In the genomic region with DNA sequence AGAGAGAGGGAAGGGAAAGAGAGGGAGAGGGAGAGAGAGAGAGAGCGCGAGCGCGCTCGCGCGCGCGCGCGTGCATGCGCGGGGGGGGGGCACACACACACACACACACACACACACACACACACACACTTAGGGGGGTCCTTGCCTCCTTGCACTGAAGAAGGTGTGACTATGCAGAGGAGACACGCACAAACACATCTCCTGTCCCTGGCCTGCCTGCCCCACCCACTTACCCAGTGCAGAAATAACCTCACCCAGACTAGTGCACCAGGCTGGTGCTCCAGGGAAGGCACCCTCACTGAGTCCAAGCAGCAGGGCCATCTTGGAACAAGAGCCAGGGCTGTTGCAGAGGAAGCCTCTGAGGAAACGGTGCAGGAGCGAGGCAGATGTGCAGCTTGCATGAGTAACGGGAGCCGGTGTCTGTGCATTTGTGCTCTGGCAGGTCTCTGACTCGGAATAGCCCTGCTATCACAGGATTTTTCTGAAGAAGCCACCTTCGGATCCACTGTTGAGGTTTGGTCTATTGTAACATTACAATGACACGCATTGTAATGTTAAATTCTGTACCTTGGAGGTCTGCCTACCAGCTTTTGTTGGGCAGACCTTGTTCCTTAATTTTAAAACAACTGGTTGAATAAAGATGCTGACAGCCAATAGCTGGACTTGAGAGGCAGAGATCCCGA, we compare ENCODE assay signal across 24 mouse cellular contexts. TPM values are rescaled to one million over a fixed set of nuclear protein-coding genes. Genes with fewer than 3 reads are reported as not detected.
DNase-seq lines count a peak whose midpoint lies in the region; ATAC-seq and TF ChIP-seq lines count a peak whose summit lies in the region.
"Had no signal": no experiment of that assay in that cellular context is flagged by ENCODE, and none has a peak within 500 bp of the region (broad histone marks: within the 10 kb centered on the region; RNA-seq: fewer than 3 reads in every experiment).

No protein-coding gene starts in this region.

- H3K27me3 ChIP-seq in embryonic facial prominence, embryonic 12.5 days = no peaks in the 10 kb centered on the region
- 0 out of 2 replicates have a peak, but pooled peaks cover 13% of the 10 kb centered on the region for H3K27me3 ChIP-seq in embryonic facial prominence, embryonic 10.5 days (replicated peaks; ENCODE audit: low read depth, poor library complexity, severe bottlenecking)
- H3K27me3 ChIP-seq in hindbrain, embryonic 13.5 days = 0 out of 2 replicates have a peak, but pooled peaks cover 4% of the 10 kb centered on the region
- H3K27me3 ChIP-seq in hindbrain, embryonic 12.5 days = 0 out of 2 replicates have a peak, but pooled peaks cover 1% of the 10 kb centered on the region
- H3K27me3 ChIP-seq in hindbrain, postnatal 0 days (ENCODE audit: insufficient read depth, low read length) = no peaks in the 10 kb centered on the region
- no peaks in the 10 kb centered on the region for H3K27me3 ChIP-seq in intestine, postnatal 0 days (replicated peaks; ENCODE audit: control insufficient read depth, insufficient read depth, low read length)
- H3K27me3 ChIP-seq: forebrain, embryonic 15.5 days; heart, embryonic 15.5 days had no signal

- no peak overlapping the region for H3K4me3 ChIP-seq in embryonic facial prominence, embryonic 12.5 days
- no peak overlapping the region for H3K4me3 ChIP-seq in embryonic facial prominence, embryonic 10.5 days
- no peak overlapping the region for H3K4me3 ChIP-seq in hindbrain, embryonic 13.5 days
- no peak overlapping the region for H3K4me3 ChIP-seq in hindbrain, embryonic 12.5 days
- H3K4me3 ChIP-seq in hindbrain, postnatal 0 days (ENCODE audit: low read length) = no peak overlapping the region
- H3K4me3 ChIP-seq in intestine, postnatal 0 days (ENCODE audit: low read depth, low read length) = no peak overlapping the region
- H3K4me3 ChIP-seq: forebrain, embryonic 15.5 days; heart, embryonic 15.5 days had no signal

- 0 out of 2 replicates have a peak overlapping the region, but pooled peaks have one; percentile 19 for H3K9ac ChIP-seq in embryonic facial prominence, embryonic 12.5 days
- H3K9ac ChIP-seq in hindbrain, embryonic 13.5 days = peak overlapping the region; percentile 40; the same call in 1 of the 2 replicates
- no peak overlapping the region for H3K9ac ChIP-seq in hindbrain, embryonic 12.5 days
- H3K9ac ChIP-seq in hindbrain, postnatal 0 days (replicated peaks; ENCODE audit: low read length) = no peak overlapping the region
- no peak overlapping the region for H3K9ac ChIP-seq in intestine, postnatal 0 days (ENCODE audit: low read depth, low read length)
- H3K9ac ChIP-seq: forebrain, embryonic 15.5 days; heart, embryonic 15.5 days; liver, embryonic 14.5 days had no signal

- H3K27ac ChIP-seq in embryonic facial prominence, embryonic 12.5 days = 0 out of 2 replicates have a peak overlapping the region, but pooled peaks have one; percentile 11
- no peak overlapping the region for H3K27ac ChIP-seq in embryonic facial prominence, embryonic 10.5 days (replicated peaks)
- H3K27ac ChIP-seq in hindbrain, embryonic 13.5 days = no peak overlapping the region
- no peak overlapping the region for H3K27ac ChIP-seq in hindbrain, embryonic 12.5 days
- no peak overlapping the region for H3K27ac ChIP-seq in hindbrain, postnatal 0 days
- H3K27ac ChIP-seq in intestine, postnatal 0 days (ENCODE audit: low read depth, low read length) = no peak overlapping the region
- H3K27ac ChIP-seq: forebrain, embryonic 15.5 days; heart, embryonic 15.5 days; liver, embryonic 14.5 days had no signal

- H3K36me3 ChIP-seq in embryonic facial prominence, embryonic 12.5 days = no peaks in the 10 kb centered on the region
- no peaks in the 10 kb centered on the region for H3K36me3 ChIP-seq in embryonic facial prominence, embryonic 10.5 days (replicated peaks)
- no peaks in the 10 kb centered on the region for H3K36me3 ChIP-seq in hindbrain, embryonic 13.5 days
- no peaks in the 10 kb centered on the region for H3K36me3 ChIP-seq in hindbrain, embryonic 12.5 days
- no peaks in the 10 kb centered on the region for H3K36me3 ChIP-seq in hindbrain, postnatal 0 days (ENCODE audit: insufficient read depth, low read length)
- no peaks in the 10 kb centered on the region for H3K36me3 ChIP-seq in intestine, postnatal 0 days (ENCODE audit: control insufficient read depth, insufficient read depth)
- H3K36me3 ChIP-seq: forebrain, embryonic 15.5 days; heart, embryonic 15.5 days had no signal

- no peaks in the 10 kb centered on the region for H3K4me1 ChIP-seq in embryonic facial prominence, embryonic 12.5 days
- H3K4me1 ChIP-seq in embryonic facial prominence, embryonic 10.5 days = peaks cover 7% of the 10 kb centered on the region; the same call in 1 of the 2 replicates
- H3K4me1 ChIP-seq in hindbrain, embryonic 13.5 days (replicated peaks) = no peaks in the 10 kb centered on the region
- H3K4me1 ChIP-seq in hindbrain, embryonic 12.5 days = 0 out of 2 replicates have a peak, but pooled peaks cover 2% of the 10 kb centered on the region
- no peaks in the 10 kb centered on the region for H3K4me1 ChIP-seq in hindbrain, postnatal 0 days (ENCODE audit: insufficient read depth, low read length)
- H3K4me1 ChIP-seq in intestine, postnatal 0 days (replicated peaks; ENCODE audit: control insufficient read depth, insufficient read depth, low read length) = no peaks in the 10 kb centered on the region
- H3K4me1 ChIP-seq: forebrain, embryonic 15.5 days; heart, embryonic 15.5 days had no signal

- H3K4me2 ChIP-seq in embryonic facial prominence, embryonic 12.5 days (replicated peaks) = 0 out of 2 replicates have a peak overlapping the region, but pooled peaks have one; percentile 7
- peak overlapping the region; percentile 13; the same call in 1 of the 2 replicates for H3K4me2 ChIP-seq in hindbrain, embryonic 13.5 days
- H3K4me2 ChIP-seq in hindbrain, embryonic 12.5 days (replicated peaks) = no peak overlapping the region
- H3K4me2 ChIP-seq in hindbrain, postnatal 0 days (ENCODE audit: low read depth, low read length) = no peak overlapping the region
- H3K4me2 ChIP-seq in intestine, postnatal 0 days (replicated peaks; ENCODE audit: low read depth) = no peak overlapping the region
- H3K4me2 ChIP-seq: forebrain, embryonic 15.5 days; heart, embryonic 15.5 days had no signal

- no peak for ATAC-seq in embryonic facial prominence, embryonic 12.5 days (ENCODE audit: insufficient number of reproducible peaks, insufficient read depth, low FRiP score, low TSS enrichment)
- peak; percentile 71 for ATAC-seq in hindbrain, embryonic 13.5 days (ENCODE audit: low FRiP score)
- no peak for ATAC-seq in hindbrain, embryonic 12.5 days (ENCODE audit: low FRiP score)
- ATAC-seq in hindbrain, postnatal 0 days = peak; percentile 52; the same call in 1 of the 2 replicates
- ATAC-seq in intestine, postnatal 0 days = no peak
- ATAC-seq: forebrain, embryonic 15.5 days had no signal

- no peak for DNase-seq in embryonic facial prominence, embryonic 10.5 days (ENCODE audit: low spot score)
- peak; percentile 94 for DNase-seq in ES-CJ7 (ENCODE audit: low read depth, low spot score)
- DNase-seq in hindbrain, postnatal 0 days (ENCODE audit: low spot score) = no peak
- no peak for DNase-seq in lung, postnatal 4 days
- DNase-seq: adrenal gland, adult 2 months; cerebellum, adult 9-10 months; kidney, adult 18-20 months; kidney, postnatal 10 days; right cerebral cortex, postnatal 14 days; spleen, adult 18-20 months; thymus, postnatal 25 days had no signal

- TF ChIP-seq CTCF in hindbrain, postnatal 0 days (IDR thresholded peaks at IDR 0.05; ENCODE audit: low read depth) = no peak
- no peak for TF ChIP-seq CTCF in intestine, postnatal 0 days (IDR thresholded peaks at IDR 0.05; ENCODE audit: low read depth)

- 45% methylated on average over 13 of the region's 22 CpGs for WGBS in embryonic facial prominence, embryonic 12.5 days
- WGBS in embryonic facial prominence, embryonic 10.5 days = 50% methylated on average over 12 of the region's 22 CpGs
- WGBS in hindbrain, embryonic 13.5 days = 56% methylated on average over 11 of the region's 22 CpGs
- 44% methylated on average over 15 of the region's 22 CpGs for WGBS in hindbrain, embryonic 12.5 days
- WGBS in hindbrain, postnatal 0 days = 40% methylated on average over 21 of the region's 22 CpGs
- WGBS in intestine, postnatal 0 days = 63% methylated on average over 22 of the region's 22 CpGs

- no peaks in the 10 kb centered on the region for H3K9me3 ChIP-seq in embryonic facial prominence, embryonic 12.5 days
- H3K9me3 ChIP-seq in embryonic facial prominence, embryonic 10.5 days = no peaks in the 10 kb centered on the region
- no peaks in the 10 kb centered on the region for H3K9me3 ChIP-seq in hindbrain, embryonic 13.5 days
- no peaks in the 10 kb centered on the region for H3K9me3 ChIP-seq in hindbrain, embryonic 12.5 days (replicated peaks)
- H3K9me3 ChIP-seq in hindbrain, postnatal 0 days (ENCODE audit: low read length) = no peaks in the 10 kb centered on the region
- H3K9me3 ChIP-seq in intestine, postnatal 0 days (ENCODE audit: control insufficient read depth) = no peaks in the 10 kb centered on the region
- H3K9me3 ChIP-seq: forebrain, embryonic 15.5 days; heart, embryonic 15.5 days had no signal

RNA-seq across cellular contexts. Expression of a gene that starts 13.6 kb away (rescaled TPM):
- polyA plus RNA-seq in embryonic facial prominence, embryonic 12.5 days (2016; fragmentation: Nextera tagmentation; extraction: Ambion mirVana) = not detected in 2 replicates
- 0.10 TPM in 1 of 2 replicates, not detected in the other for polyA plus RNA-seq in embryonic facial prominence, embryonic 10.5 days (2016; fragmentation: Nextera tagmentation; extraction: Ambion mirVana)
- polyA plus RNA-seq in hindbrain, embryonic 13.5 days (2015; fragmentation: Nextera tagmentation; extraction: Ambion mirVana) = not detected in 2 replicates
- polyA plus RNA-seq in hindbrain, embryonic 12.5 days (2016; fragmentation: Nextera tagmentation; extraction: Ambion mirVana) = not detected in 2 replicates
- total RNA-seq in hindbrain, postnatal 0 days (2014; rRNA removed) = 0.21 TPM in 1 of 2 replicates, not detected in the other
- polyA plus RNA-seq in hindbrain, postnatal 0 days (2015; fragmentation: Nextera tagmentation; extraction: Ambion mirVana) = 0.14 and 0.42 TPM in 2 replicates
- 7.4 and 24.6 TPM in 2 replicates for polyA plus RNA-seq in intestine, postnatal 0 days (2015; fragmentation: Nextera tagmentation; extraction: Ambion mirVana)
- total RNA-seq: adrenal gland, adult 2 months; common myeloid progenitor, adult 5-6 weeks; gastrocnemius, adult 18-20 months; gastrocnemius, postnatal 4 days; layer of hippocampus, adult 8-10 months; left cerebral cortex, postnatal 25 days had no signal
- polyA plus RNA-seq: forebrain, embryonic 15.5 days; liver, embryonic 14.5 days; neural tube, embryonic 11.5 days had no signal

RNA-seq across cellular contexts. Expression of a gene that starts 18.5 kb away (rescaled TPM):
- polyA plus RNA-seq in embryonic facial prominence, embryonic 12.5 days (2016; fragmentation: Nextera tagmentation; extraction: Ambion mirVana) = 0.87 and 1.2 TPM in 2 replicates
- polyA plus RNA-seq in embryonic facial prominence, embryonic 10.5 days (2016; fragmentation: Nextera tagmentation; extraction: Ambion mirVana) = 0.35 TPM in 1 of 2 replicates, not detected in the other
- polyA plus RNA-seq in hindbrain, embryonic 13.5 days (2015; fragmentation: Nextera tagmentation; extraction: Ambion mirVana) = 0.43 and 0.52 TPM in 2 replicates
- polyA plus RNA-seq in hindbrain, embryonic 12.5 days (2016; fragmentation: Nextera tagmentation; extraction: Ambion mirVana) = 0.63 and 1.2 TPM in 2 replicates
- 2.2 TPM in 1 of 2 replicates, not detected in the other for total RNA-seq in hindbrain, postnatal 0 days (2014; rRNA removed)
- polyA plus RNA-seq in hindbrain, postnatal 0 days (2015; fragmentation: Nextera tagmentation; extraction: Ambion mirVana) = 1.5 and 1.8 TPM in 2 replicates
- 0.33 and 0.64 TPM in 2 replicates for polyA plus RNA-seq in intestine, postnatal 0 days (2015; fragmentation: Nextera tagmentation; extraction: Ambion mirVana)

RNA-seq across cellular contexts. Expression of a gene that starts 18.8 kb away (rescaled TPM):
- 0.27 and 0.31 TPM in 2 replicates for polyA plus RNA-seq in embryonic facial prominence, embryonic 12.5 days (2016; fragmentation: Nextera tagmentation; extraction: Ambion mirVana)
- 0.21 and 0.24 TPM in 2 replicates for polyA plus RNA-seq in embryonic facial prominence, embryonic 10.5 days (2016; fragmentation: Nextera tagmentation; extraction: Ambion mirVana)
- polyA plus RNA-seq in hindbrain, embryonic 13.5 days (2015; fragmentation: Nextera tagmentation; extraction: Ambion mirVana) = 0.52 and 0.71 TPM in 2 replicates
- 0.23 and 0.27 TPM in 2 replicates for polyA plus RNA-seq in hindbrain, embryonic 12.5 days (2016; fragmentation: Nextera tagmentation; extraction: Ambion mirVana)
- 5.5 and 8.3 TPM in 2 replicates for total RNA-seq in hindbrain, postnatal 0 days (2014; rRNA removed)
- 0.79 and 0.85 TPM in 2 replicates for polyA plus RNA-seq in hindbrain, postnatal 0 days (2015; fragmentation: Nextera tagmentation; extraction: Ambion mirVana)
- 0.12 TPM in 1 of 2 replicates, not detected in the other for polyA plus RNA-seq in intestine, postnatal 0 days (2015; fragmentation: Nextera tagmentation; extraction: Ambion mirVana)

RNA-seq across cellular contexts. Expression of a gene that starts 23.8 kb away (rescaled TPM):
- 5.2 and 6.0 TPM in 2 replicates for polyA plus RNA-seq in embryonic facial prominence, embryonic 12.5 days (2016; fragmentation: Nextera tagmentation; extraction: Ambion mirVana)
- polyA plus RNA-seq in embryonic facial prominence, embryonic 10.5 days (2016; fragmentation: Nextera tagmentation; extraction: Ambion mirVana) = 2.3 and 2.9 TPM in 2 replicates
- polyA plus RNA-seq in hindbrain, embryonic 13.5 days (2015; fragmentation: Nextera tagmentation; extraction: Ambion mirVana) = 2.8 and 3.3 TPM in 2 replicates
- 4.9 TPM in 2 replicates for polyA plus RNA-seq in hindbrain, embryonic 12.5 days (2016; fragmentation: Nextera tagmentation; extraction: Ambion mirVana)
- total RNA-seq in hindbrain, postnatal 0 days (2014; rRNA removed) = 10.0 and 13.2 TPM in 2 replicates
- 6.6 TPM in 2 replicates for polyA plus RNA-seq in hindbrain, postnatal 0 days (2015; fragmentation: Nextera tagmentation; extraction: Ambion mirVana)
- 30.0 and 34.5 TPM in 2 replicates for polyA plus RNA-seq in intestine, postnatal 0 days (2015; fragmentation: Nextera tagmentation; extraction: Ambion mirVana)

RNA-seq across cellular contexts. Expression of a gene that starts 24.2 kb away (rescaled TPM):
- polyA plus RNA-seq in embryonic facial prominence, embryonic 12.5 days (2016; fragmentation: Nextera tagmentation; extraction: Ambion mirVana) = 7.3 and 8.0 TPM in 2 replicates
- polyA plus RNA-seq in embryonic facial prominence, embryonic 10.5 days (2016; fragmentation: Nextera tagmentation; extraction: Ambion mirVana) = 7.3 and 8.3 TPM in 2 replicates
- 28.6 and 32.9 TPM in 2 replicates for polyA plus RNA-seq in hindbrain, embryonic 13.5 days (2015; fragmentation: Nextera tagmentation; extraction: Ambion mirVana)
- polyA plus RNA-seq in hindbrain, embryonic 12.5 days (2016; fragmentation: Nextera tagmentation; extraction: Ambion mirVana) = 18.7 and 18.9 TPM in 2 replicates
- total RNA-seq in hindbrain, postnatal 0 days (2014; rRNA removed) = 143 and 153 TPM in 2 replicates
- 55.1 and 58.8 TPM in 2 replicates for polyA plus RNA-seq in hindbrain, postnatal 0 days (2015; fragmentation: Nextera tagmentation; extraction: Ambion mirVana)
- 2.9 TPM in 2 replicates for polyA plus RNA-seq in intestine, postnatal 0 days (2015; fragmentation: Nextera tagmentation; extraction: Ambion mirVana)

Comparison
In these comparisons a context has a peak if more than half of its experiments do, and no peak if none do; other contexts are left out.
1. ATAC-seq: peak in hindbrain, embryonic 13.5 days (single experiment) and hindbrain, postnatal 0 days (single experiment); none in embryonic facial prominence, embryonic 12.5 days (single experiment), hindbrain, embryonic 12.5 days (single experiment) and intestine, postnatal 0 days (single experiment).
2. H3K4me2 ChIP-seq: peak in embryonic facial prominence, embryonic 12.5 days (single experiment) and hindbrain, embryonic 13.5 days (single experiment); none in hindbrain, embryonic 12.5 days (single experiment), hindbrain, postnatal 0 days (single experiment) and intestine, postnatal 0 days (single experiment).
3. H3K9ac ChIP-seq: peak in embryonic facial prominence, embryonic 12.5 days (single experiment) and hindbrain, embryonic 13.5 days (single experiment); none in hindbrain, embryonic 12.5 days (single experiment), hindbrain, postnatal 0 days (single experiment) and intestine, postnatal 0 days (single experiment).